Mouse (Mus musculus) adrenal gland, adult (tissue): Measurements from ENCODE around the gene Tmem270.

ENCODE experiments used
- DNase-seq, 2 experiments: peaks; one replicate each; pipeline ENCODE4 v3.0.0; 2022 to 2023; ENCODE audit warnings: low spot score in 1 of 2; ENCODE audit not compliant: inconsistent age in 2 of 2

The Tmem270 gene

DNA sequence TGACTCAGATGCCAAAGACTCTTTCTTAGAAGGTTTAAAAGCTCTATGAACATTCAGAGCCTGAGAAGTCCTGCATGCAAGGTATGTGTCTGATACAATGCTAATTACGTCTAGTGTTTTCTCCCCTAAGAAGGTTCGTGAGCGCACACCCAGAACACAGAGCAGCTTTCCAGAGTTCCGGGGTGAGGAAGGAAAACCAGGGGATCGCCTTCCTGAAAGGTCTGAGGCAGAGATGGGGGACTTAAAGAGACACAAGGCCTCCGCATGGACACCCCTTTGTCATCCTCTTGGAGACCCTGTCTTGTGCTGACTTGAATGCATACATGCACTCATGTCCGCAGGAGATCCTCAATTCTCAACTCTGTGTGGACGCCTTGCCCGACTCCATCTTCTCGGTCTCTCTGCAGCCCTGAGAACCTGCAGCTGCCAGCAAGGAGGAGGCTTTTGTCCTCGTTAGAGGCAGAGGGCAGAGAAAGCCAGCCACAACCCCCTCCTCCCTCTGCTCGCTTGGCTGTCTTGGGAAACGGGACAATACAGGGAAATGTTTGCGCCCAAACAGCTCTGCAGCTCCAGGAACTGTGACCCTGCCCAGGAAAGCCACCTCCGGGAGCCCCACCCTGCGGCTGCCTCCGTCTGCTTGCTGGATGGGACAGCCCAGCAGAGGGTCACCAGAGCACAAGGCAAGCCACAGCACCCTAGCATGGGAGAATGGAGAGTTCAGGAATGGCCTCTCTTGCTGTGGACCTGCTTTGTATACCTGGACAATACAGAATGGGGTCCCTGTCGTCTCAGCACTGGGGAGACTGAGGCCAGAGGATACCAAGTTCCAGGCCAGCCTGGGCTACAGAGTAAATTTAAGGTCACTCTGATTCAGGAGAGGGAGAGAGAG is 18.8 kb downstream of the Tmem270 start:
- DNase-seq, result peak; percentile 58 to 67

DNA sequence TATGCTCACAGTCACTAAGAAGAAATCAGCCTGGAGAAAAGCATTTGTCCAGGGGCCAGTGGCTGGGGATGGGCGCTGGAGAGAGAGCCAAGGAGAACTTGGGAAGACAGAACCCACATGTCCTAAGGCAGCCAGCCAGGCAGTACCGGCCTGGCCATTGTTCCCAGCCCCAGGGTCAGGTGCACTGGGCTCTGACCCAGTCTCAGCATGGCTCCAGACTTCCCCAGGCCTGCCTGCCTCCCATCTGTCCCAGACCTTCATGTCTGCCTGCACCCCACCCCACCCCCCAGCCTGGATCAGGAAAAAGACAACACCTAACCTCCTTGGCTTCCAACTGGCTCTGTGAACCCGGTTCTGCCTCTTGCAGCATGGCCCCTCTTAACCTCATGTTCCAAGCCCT is 23.5 kb downstream of the Tmem270 start:
- no peak for DNase-seq

DNA sequence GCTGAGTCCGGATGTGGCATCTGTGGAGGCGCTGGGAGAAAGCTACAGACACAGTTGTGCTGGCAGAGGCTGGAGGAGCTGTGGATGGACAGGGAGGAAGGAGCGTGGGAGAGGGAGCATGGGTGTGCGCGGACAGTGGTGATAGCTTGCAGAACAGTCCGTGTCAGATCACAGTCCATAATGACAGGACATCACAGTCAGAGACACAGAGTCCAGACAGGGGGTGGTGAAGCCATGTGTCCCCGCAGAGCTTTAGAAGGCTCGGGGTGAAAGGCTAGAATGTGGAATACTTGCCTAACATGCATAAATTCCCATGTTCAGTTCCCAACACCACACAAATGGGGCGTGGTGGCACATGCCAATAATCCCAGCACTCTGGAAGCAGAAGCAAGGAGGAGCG is 29.7 kb downstream of the Tmem270 start:
- no peak for DNase-seq

DNA sequence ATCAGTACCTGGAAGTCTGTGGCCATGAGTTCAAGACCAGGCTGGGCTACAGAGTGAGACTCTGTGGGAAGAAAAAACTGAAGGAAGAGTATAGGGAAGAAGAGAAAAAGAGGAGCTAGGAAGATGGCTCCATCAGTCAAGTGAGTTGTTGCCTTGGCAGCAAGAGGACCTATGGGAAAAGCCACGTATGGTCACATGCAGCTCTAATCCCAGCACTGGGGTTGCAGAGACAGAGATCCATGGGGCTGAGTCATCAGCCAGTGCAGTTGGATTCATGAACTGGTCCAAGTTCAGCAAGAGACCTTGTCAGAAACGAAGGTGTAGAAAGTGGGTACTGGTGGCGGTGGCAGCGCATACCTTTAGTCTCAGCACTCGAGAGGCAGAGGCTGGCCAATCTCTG is 31.3 kb downstream of the Tmem270 start:
- DNase-seq, result no peak

DNA sequence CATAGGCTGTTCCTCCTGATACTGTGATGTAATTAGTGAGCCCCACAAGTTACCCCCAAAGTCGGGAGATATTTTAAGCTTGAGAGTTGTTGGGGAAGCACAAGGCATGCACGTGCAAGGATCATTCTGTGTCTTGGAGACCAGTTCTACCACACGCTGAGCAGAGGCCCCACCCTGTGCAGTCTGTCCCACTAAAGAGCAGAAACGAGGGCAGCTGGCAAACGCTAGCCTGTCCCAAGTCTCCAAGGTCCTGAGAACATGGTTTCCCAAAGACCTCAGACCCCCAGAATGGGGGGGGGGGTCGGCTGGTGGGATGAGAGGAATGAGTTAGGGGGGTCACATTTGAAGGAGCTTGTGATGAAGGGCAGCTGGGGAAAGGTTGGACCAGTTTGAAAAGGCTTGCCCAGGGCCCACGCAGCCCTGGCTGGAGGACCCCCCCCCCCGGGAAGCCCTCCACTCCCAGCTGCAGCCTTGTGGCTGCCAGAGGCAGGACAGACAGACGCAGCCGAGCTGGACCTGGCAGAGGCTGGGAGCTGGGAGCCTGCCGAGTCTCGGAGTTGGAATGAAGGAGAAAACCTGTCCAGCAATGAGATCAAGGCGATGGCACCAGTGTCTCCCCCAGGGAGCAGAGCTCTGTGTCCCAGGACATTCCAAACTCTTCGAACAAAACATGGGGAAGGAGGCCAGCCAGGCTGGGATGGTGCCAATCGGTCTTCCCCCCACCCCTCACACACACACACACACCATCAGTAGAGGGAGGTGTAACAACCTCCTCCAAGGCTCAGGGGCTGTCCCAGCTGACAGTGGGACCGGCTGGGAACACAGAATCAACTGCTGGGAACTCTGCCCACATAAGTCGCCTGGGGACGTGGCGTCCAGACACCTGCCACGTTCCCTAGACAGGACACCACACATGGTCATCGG is 32.3 kb downstream of the Tmem270 start:
- no peak for DNase-seq

DNA sequence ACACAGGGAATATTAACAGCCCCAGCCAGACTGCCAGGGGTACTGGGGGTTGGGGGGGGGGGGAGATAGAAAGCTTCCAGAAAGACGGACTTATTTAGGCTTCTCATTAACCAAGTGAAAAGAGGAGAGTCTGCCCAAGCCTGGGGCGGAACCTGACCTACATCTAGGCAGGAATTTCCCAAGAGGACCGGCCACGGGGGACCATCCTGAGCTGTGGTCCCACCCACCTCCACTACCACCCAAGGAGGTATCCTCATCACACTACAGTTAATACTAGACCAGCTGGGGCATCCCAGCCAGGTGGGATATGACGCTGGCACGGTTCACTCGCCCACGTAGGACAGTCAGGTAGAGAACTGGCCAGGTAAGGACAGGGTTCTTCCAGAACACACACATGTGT is 33.5 kb downstream of the Tmem270 start:
- DNase-seq, result no peak

DNA sequence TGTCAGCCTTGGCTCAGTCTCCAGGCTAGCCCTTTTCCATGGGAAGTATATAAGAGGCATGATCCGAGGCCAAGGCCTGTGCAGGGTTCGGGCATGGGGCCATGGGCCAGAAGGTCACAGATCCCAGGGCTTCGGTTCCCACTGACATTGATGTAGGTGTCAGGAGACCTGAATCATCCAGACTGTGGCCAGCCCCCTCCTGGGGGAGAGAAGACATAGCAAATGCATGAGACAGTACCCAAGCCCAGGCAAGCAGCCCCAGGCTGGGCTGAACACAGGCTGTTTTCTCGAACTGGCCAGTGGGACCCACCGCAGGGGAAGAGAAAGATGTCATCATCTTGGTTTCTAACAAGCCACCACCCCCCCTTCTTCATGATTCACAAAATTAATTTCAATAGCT is 33.9 kb downstream of the Tmem270 start:
- DNase-seq, result peak; percentile 33 to 80

DNA sequence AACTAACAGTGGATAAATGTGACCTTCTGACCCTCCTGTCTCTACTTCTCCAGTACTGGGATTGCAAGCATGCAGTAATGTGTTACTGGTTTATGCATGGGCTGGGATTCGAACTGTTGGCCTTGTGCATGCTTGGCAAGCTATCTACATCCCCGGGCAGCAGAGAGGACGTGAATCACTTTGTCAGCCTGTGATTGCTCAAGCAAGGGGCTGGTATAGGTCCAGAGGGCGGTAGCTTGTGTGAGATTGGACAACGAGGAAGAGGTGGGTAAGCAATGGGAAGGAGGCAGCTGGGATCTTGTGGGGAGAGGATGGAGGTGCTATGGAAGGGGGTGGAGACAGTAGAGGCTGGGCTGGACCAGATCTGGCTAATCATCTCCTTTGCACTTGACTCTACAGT is 38.0 kb downstream of the Tmem270 start:
- DNase-seq, result no peak

DNA sequence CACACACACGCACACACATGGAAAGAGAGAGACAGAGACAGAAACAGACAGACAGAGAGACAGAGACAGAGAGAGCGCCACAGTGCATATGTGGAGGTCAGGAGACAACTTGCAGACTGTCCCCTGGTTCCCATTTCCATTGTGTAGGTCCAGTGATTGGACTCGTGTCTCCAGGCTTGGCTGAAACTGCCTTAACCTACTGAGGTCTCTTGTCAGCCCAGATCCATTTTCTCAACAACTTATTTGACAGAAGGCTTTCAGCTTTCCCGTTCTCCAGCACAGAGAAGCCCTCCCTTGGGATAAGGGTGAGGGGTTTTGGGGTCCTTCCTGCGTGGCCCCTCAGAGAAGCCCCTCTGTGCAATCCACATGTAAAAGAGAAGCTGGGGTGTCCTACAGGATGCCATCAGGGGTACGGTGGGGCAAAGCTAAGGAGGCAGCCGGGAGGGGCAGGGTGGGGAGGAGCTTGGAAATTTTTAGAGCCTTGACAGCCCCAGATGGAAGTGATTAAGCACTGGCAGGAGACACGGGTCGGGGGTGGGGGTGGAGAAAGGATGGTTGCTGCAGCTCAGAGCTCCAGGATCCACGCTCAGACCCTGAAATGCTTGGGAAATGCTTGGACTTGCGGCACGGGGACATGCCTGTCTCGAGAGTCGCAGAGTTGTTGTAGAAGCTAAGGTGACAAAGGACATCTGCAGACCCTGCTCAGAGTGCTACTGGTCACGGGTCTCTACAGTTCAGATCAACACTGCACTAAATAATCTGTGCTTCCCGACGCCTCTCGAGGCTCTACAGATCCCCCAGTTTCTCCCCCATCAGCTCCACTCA is 39.0 kb downstream of the Tmem270 start:
- DNase-seq, result no peak

DNA sequence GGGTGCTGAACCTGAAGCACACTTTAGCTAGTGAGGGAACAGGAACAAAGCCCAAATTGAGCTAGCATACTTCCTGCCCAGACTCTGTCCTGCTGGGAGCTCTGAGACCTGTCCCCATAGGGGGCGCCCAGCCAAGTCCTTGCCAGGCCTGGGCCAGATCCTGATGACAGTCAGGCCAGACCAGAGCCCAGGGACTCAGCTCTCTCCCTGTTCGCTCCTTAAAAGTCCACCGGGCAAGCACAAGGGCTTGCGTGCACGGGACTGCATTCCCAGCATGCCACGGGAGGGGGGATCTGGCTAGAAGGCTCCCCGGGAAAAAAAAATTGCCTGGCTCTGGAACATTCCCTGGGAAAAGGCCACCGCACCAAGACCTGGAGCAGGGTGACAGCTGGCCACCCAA is 41.4 kb downstream of the Tmem270 start:
- DNase-seq, result peak in 1 of 2 experiments; percentile 47

DNA sequence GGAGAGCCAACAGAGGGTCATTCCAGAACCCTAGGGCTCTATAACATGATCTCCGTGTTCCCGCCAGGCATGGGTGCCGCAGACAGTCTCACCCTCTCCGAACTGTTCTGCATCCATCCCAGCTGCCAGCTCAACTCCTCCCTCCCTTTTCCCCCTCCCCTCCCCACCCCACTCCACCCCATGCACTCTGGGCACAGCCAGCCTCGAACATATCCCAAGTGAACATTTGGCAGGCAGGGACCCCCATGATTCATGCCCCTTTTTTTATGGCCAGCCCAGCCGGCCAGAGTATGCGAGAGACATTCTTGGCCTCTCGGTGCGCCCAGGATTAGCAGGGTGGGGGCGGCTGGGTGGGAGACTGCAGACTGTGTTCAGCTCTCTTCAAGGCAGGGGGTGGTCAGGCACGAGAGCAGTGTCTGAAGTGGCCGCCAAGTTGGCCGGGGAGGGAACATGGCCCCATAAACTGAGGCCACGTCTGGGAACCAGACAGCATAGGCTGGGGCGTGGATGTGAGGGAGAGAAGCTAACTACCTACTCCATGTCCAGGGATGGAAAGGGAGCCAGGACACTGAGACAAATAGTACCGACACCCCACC is 44.5 kb downstream of the Tmem270 start:
- no peak for DNase-seq

DNA sequence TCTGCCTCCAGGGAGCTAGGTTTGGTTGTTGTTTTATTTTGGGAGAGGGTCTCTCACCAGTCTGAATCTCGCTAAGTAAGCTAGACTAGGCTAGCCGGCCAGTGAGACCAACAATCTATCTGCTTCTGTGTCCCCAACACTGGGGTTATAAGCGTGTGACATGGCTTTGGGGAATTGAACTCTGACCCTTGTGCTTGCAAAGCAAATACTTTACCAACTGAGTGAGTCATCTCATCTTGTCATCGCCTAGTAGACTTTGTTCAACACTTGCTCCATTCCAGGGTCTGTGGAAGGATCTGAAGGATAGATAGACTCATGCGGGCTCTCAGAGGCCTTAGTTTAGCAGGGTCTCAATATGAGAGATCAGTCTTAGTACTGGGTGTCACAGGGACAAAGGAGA is 47.3 kb downstream of the Tmem270 start:
- no peak for DNase-seq

DNA sequence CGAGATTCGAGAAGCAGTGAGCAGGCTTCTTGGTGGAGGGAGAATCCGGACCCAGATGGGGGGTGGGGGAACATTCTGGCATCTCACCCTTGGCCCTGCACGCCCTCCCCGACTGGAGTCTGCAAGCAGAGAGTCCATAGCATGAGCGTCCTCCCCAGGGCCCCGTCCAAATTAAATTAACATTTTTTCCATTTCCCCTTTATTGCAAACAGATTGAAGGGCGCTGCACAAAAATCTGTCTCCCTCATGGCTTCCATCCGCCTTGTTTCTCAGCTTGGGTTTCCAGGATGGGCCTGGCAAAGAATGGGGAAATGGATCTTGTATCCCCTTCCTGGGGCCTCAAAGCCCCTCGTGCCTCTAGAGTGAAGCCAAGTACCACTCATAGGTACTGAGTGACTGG is 48.2 kb downstream of the Tmem270 start:
- DNase-seq, result no peak

DNA sequence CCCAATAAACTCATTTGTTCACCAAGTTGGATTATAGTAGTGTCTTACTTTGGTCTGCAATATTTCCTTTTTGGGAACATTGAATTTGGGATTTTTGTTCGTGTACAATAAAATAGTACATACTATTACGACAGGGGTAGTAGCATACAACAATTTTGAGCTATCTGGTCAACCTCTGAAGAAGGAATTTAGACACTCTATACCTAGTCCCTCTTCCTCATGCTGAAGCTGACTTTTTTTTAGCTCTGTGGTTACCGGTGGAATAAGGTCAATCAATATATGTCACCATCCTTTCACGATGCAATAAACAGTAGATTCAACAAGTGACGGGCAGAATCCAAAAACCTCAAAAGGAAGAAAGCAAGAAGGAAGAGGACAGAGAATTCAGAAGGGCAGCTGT is 53.7 kb downstream of the Tmem270 start:
- no peak for DNase-seq
